Mouse (Mus musculus) cerebellum, postnatal 4 days (tissue): ENCODE measurements around the gene Cxcl10.
A peak's percentile ranks its signal among the peaks of the same experiment; 100 is the strongest.

Source experiments
- DNase-seq, 2 experiments: peaks; one replicate each; pipeline ENCODE4 v3.0.0; 2022; ENCODE audit warnings: low spot score in 2 of 2, mixed read lengths in 1 of 2

Gene Cxcl10

GRCm38 (mm10) chr5:92348794-92349413 lies at the start of gene Cxcl10:
TSS of gene Cxcl10 (minus strand) at chr5:92348889.
- no peak for DNase-seq

GRCm38 (mm10) chr5:92398153-92398552 lies 49.5 kb upstream of the Cxcl10 start:
- peak; percentile 57 to 81 for DNase-seq

GRCm38 (mm10) chr5:92396476-92396875 lies 47.8 kb upstream of the Cxcl10 start:
- no peak for DNase-seq

GRCm38 (mm10) chr5:92395764-92396163 lies 47.1 kb upstream of the Cxcl10 start:
- DNase-seq: no peak

GRCm38 (mm10) chr5:92393863-92394262 lies 45.2 kb upstream of the Cxcl10 start:
- DNase-seq: no peak

- no peak for DNase-seq
Observed at GRCm38 (mm10) chr5:92392542-92392941, 43.9 kb upstream of the Cxcl10 start.

- no peak for DNase-seq
Observed at GRCm38 (mm10) chr5:92390615-92391014, 41.9 kb upstream of the Cxcl10 start.

GRCm38 (mm10) chr5:92389977-92390376 lies 41.3 kb upstream of the Cxcl10 start:
- DNase-seq: no peak

GRCm38 (mm10) chr5:92387433-92387832 lies 38.7 kb upstream of the Cxcl10 start:
- no peak for DNase-seq

GRCm38 (mm10) chr5:92386643-92387042 lies 38.0 kb upstream of the Cxcl10 start:
- DNase-seq: no peak

- no peak for DNase-seq
Observed at GRCm38 (mm10) chr5:92386102-92386501, 37.4 kb upstream of the Cxcl10 start.

- DNase-seq: no peak
Observed at GRCm38 (mm10) chr5:92384855-92385254, 36.2 kb upstream of the Cxcl10 start.

- no peak for DNase-seq
Observed at GRCm38 (mm10) chr5:92383747-92384146, 35.1 kb upstream of the Cxcl10 start.

GRCm38 (mm10) chr5:92382349-92382679 lies 33.6 kb upstream of the Cxcl10 start:
- DNase-seq: no peak

GRCm38 (mm10) chr5:92381550-92382348 lies 33.1 kb upstream of the Cxcl10 start:
- DNase-seq: peak; percentile 52 to 81

GRCm38 (mm10) chr5:92376795-92377405 lies 28.2 kb upstream of the Cxcl10 start:
- no peak for DNase-seq

- no peak for DNase-seq
Observed at GRCm38 (mm10) chr5:92375368-92375767, 26.7 kb upstream of the Cxcl10 start.

- DNase-seq: no peak
Observed at GRCm38 (mm10) chr5:92374721-92375142, 26.0 kb upstream of the Cxcl10 start.

- DNase-seq: no peak
Observed at GRCm38 (mm10) chr5:92372605-92373004, 23.9 kb upstream of the Cxcl10 start.

- DNase-seq: no peak
Observed at GRCm38 (mm10) chr5:92371361-92371976, 22.8 kb upstream of the Cxcl10 start.

- no peak for DNase-seq
Observed at GRCm38 (mm10) chr5:92370891-92371290, 22.2 kb upstream of the Cxcl10 start.

GRCm38 (mm10) chr5:92370392-92370791 lies 21.7 kb upstream of the Cxcl10 start:
- DNase-seq: no peak
